Mouse (Mus musculus) B cell, adult 67 days (primary cell): ENCODE measurements around the gene Atp11b. TPM values are rescaled to one million over a fixed set of nuclear protein-coding genes. Genes with fewer than 3 reads are reported as not detected.

ENCODE experiments used
- total RNA-seq, 2 experiments: library from RNA; stranded (reverse); gene quantifications; 4 replicates each; pipeline ENCODE4 v1.2.4; 2023

The Atp11b gene
- total RNA-seq = 10 to 100 TPM; 96.4 to 97.4 TPM

GRCm38 (mm10) chr3:35753825-35754767, at the start of gene Atp11b:
Atp11b (plus strand) TSS chr3:35754106.

Other genes with a start within 250 kb of the Atp11b start
- gene Dcun1d1, start 183.3 kb downstream of the Atp11b start, total RNA-seq = 10 to 100 TPM; 76.5 to 89.4 TPM
- gene Mccc1, start 246.6 kb downstream of the Atp11b start, total RNA-seq = 10 to 100 TPM; 39.2 to 43.7 TPM